Mouse (Mus musculus) adrenal gland, postnatal 25 days (tissue): ENCODE results near the gene Eml2. TPM values are rescaled to one million over a fixed set of nuclear protein-coding genes. Genes with fewer than 3 reads are reported as not detected.

Experiments
- DNase-seq: peaks from one replicate; pipeline ENCODE4 v3.0.0; 2021; ENCODE audit warnings: mixed read lengths
- microRNA-seq, 2 experiments: library from miRNA; unstranded; fragments of <30 nt; microRNA quantifications; one replicate each; pipeline ENCODE4 v1.2.0; 2021
- total RNA-seq: library from RNA; stranded (reverse); gene quantifications from 2 replicates; pipeline ENCODE4 v1.2.3, GENCODE M21; 2021

Gene Eml2
- total RNA-seq, 1 experiment from 2014 or later, result 66.2 TPM

DNA sequence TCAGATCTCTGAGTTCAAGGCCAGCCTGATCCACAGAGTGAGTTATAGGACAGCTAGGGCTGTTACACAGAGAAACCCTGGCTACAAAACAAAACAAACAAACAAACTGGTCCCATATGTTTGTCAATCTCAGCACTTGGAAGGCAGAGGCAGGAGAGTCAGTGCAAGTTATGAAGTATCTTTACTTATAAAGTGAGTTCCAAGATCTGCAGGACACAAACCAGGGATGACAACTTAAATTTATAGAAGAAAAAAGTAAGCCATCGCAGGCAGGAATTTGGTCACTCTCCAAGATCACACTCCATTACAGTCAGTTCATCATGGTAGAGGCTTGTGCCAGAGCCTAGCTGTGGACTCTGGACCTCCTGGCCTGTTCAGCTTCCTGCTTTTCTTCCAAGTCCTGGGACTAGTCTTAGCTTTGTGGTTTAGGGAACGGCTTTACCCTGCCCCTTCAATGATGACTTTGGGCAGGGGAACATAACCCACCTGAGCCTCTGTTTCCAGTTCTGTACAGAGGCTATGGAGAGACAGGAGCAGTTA lies 53.9 kb downstream of the Eml2 start:
- no peak for DNase-seq

DNA sequence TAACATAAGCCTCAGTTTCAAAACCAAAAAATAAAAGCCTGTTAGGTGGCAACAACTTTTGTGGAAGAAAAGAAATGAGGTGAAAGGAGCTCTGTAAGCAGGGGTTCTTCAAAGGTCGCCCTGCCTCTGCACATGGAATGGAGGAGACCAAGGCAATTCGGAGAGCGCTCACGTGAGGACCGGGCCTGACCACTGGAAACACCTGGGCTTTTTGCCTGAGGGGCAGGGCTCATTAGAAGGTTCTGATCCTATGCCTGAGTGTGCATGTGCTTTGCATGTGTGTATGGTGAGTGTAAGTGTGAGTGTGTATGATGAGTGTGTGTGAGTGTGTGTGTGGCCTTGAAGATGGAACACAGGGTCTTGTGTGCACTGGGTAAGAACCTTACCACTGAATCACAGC lies 54.7 kb downstream of the Eml2 start:
- DNase-seq, result no peak

DNA sequence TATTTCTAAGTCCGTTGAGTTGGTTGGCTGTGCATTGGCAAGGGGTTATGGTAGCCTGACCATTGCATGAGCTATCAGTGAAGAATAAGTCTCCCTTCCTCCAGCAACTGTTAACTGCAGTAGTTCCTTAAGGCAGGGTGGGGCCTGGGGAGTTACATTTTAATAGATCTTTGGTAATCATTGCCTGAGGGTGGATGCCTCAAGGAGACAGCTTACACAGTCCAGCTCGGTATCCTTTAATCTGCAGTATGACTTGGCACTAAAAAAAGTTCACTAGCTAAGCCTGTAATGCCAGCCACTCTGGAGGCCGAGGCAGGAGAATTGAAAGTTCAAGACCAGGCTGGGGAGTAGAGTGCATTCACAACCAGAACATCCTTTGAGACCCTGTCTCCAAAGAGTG lies 55.6 kb downstream of the Eml2 start:
- no peak for DNase-seq

DNA sequence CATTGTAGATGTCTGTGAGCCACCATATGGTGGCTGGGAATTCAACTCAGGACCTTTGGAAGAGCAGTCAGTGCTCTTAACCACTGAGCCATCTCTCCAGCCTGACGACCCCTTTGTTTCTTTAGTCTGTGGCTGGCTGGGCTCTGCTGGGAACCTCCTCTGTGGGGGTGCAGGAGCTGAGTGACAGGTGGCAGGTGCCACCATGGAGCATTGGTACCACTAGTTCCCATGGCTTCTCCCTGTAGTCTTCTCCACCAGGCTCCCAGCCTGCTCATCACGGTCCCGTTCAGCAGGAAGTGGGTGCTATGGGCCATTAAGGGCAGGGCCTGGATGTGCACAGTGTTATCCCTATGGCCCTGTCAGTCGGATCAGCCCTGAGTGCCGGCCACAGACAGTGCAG lies 58.4 kb downstream of the Eml2 start:
- DNase-seq, result no peak

DNA sequence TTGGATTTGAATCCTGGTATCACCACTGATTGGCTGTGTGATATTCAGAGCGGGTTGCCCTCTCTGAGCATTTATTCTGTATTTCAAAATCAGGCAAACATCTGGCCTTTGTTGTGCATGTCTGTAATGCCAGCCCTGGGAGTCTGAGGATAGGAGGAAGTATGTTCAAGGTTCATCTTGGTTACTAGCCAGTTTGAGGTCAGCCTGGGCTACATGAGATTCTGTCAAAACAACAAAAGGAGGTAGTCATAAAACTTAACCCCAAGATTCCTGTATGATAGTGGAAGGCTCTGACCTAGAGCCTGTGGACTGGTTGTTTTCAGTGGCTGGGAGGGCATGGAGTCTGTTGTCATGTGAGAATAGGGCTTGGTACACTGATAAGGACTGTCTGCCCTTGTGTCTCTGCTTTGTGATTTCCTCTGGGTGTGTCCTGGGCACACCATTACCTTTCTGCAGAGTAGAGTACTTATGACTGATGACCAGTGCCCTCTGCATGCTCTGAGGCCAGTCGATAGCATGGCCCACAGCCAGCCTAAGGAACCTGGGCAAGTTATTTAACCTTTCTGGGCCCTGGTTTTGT lies 59.0 kb downstream of the Eml2 start:
- DNase-seq, result no peak

DNA sequence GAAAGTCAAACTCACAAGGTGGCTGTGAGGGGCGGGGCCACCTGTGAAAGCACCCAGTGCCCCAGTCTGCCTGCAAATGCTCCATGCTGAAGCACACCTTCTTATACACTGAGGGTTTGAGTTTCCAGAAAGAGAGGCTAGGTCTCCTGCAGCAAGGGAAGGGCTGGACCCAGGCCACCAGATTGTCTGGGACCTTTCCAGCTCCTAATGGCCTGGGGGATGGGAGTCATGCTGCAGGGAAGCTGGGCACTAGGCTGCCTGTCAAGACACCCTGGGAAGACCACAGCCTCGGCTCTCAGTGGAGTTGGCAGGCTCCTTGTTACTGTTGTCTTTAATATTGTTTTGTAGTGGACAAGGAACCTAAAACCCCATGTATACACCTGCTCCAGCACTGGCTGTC lies 60.2 kb downstream of the Eml2 start:
- DNase-seq, result no peak

- DNase-seq, result no peak
Measured at GRCm38 (mm10) chr7:19238344-19238743, 62.1 kb downstream of the Eml2 start.

- peak; percentile 88 for DNase-seq
Measured at GRCm38 (mm10) chr7:19239423-19239822, 63.2 kb downstream of the Eml2 start.

- no peak for DNase-seq
Measured at GRCm38 (mm10) chr7:19239986-19240385, 63.8 kb downstream of the Eml2 start.

GRCm38 (mm10) chr7:19240905-19241463 lies 64.8 kb downstream of the Eml2 start:
- DNase-seq, result no peak

DNA sequence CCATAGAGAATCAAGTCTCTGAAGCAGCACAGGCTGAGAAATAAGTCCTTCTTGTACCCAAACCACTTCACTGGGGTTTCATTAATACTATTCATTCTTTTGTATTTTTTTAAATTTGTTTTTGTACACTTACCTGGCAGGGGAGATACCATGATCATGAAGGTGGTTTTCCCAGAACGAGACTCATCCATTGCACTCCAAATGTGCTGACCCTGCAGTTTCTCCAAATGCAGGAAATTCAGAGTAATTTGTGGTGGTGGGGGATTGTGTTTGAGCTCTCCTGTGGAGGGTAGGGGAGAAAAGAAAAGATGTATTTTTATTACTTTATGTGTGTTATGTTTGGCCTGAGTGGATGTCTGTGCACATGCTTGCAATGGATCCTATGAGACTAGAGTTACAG lies 65.8 kb downstream of the Eml2 start:
- DNase-seq, result no peak

DNA sequence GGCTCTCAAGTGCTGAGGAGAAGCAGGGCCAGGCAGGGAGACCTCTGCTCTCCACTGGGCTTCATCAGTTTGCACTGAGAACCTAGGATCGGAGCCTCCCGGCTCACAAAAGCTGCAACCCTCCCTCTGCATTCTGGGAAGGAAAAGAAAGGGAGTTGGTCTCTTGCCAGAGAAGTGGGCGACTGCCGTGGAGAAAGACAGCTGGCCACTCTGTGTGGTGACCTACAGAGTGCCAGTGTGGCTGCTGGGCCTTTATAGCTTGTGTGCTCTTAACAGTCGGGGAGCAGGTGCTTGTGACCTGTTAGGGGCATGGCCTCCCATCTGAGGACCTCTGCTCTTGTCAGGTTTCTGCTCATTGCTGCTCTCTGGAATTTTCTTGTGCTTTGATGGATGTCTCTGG lies 67.6 kb downstream of the Eml2 start:
- no peak for DNase-seq

DNA sequence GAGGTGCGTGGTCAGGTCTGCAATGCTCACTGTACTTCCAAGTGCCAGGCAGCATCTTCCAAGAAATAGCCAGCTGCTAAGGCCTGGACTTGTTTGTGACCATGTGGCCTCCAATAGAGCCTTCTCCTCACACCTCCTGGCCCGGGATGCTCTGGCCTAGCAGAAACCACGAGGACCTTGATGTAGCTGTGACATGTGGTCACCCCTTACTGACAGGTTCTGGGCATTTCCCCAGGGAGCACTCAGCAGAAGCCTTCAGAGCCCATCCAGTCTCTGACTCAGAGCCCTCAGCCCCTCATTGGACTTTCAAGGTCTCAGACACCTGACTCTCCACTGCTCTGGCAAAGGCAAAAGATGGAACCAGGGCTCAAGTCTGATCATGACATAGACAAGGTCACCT lies 68.9 kb downstream of the Eml2 start:
- no peak for DNase-seq

- no peak for DNase-seq
Measured at GRCm38 (mm10) chr7:19246855-19247254, 70.6 kb downstream of the Eml2 start.

GRCm38 (mm10) chr7:19247511-19247910 lies 71.3 kb downstream of the Eml2 start:
- DNase-seq, result no peak

GRCm38 (mm10) chr7:19252078-19252477 lies 75.9 kb downstream of the Eml2 start:
- no peak for DNase-seq

- DNase-seq, result no peak
Measured at GRCm38 (mm10) chr7:19253437-19253836, 77.2 kb downstream of the Eml2 start.

DNA sequence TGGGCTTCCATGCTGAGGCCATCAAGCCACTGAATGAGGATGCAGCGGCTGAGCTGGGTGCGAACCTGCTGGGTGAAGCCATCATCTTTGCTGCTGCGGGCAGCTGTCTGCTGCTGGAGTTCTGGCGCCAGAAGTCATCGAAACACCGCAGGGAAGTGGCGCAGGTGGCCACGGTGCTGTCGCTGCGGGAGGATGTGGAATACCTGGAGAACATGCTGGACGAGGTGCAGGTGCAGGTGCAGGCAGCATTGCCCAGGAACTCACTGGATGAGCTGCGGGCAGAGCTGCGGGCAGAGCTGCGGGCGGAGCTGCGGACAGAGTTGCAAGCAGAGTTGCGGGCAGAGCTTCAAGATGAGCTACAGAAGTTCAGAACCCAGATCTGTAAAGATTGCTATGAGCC lies 79.2 kb downstream of the Eml2 start:
- DNase-seq, result no peak

Small RNAs within 50 kb of the gene (microRNA-seq; reads per million reads assigned to microRNA genes)
- 526 to 671 reads per million in 2 experiments for gene Mir330

Other genes with a start within 250 kb of the Eml2 start
- not detected in 2 replicates for gene Nanos2, start 189.0 kb upstream of the Eml2 start, total RNA-seq
- 10.9 and 13.0 TPM in 2 replicates for gene Mypop, start 185.2 kb upstream of the Eml2 start, total RNA-seq
- gene Irf2bp1, start 172.4 kb upstream of the Eml2 start, total RNA-seq, result 45.8 and 48.3 TPM in 2 replicates
- gene Foxa3, start 152.9 kb upstream of the Eml2 start, total RNA-seq, result 0.76 TPM in 1 of 2 replicates, not detected in the other
- gene Sympk, start 152.0 kb upstream of the Eml2 start, total RNA-seq, result 120 and 126 TPM in 2 replicates
- not detected in 2 replicates for gene Rsph6a, start 121.7 kb upstream of the Eml2 start, total RNA-seq
- gene Dmwd, start 100.2 kb upstream of the Eml2 start, total RNA-seq, result 53.1 and 64.1 TPM in 2 replicates
- 106 and 114 TPM in 2 replicates for gene Dmpk, start 92.6 kb upstream of the Eml2 start, total RNA-seq
- gene Six5, start 81.8 kb upstream of the Eml2 start, total RNA-seq, result 21.8 and 26.1 TPM in 2 replicates
- gene Gm4969, start 58.1 kb upstream of the Eml2 start, total RNA-seq, result 0.09 TPM in 1 of 2 replicates, not detected in the other
- 11.7 and 15.1 TPM in 2 replicates for gene Fbxo46, start 56.6 kb upstream of the Eml2 start, total RNA-seq
- 15.4 and 20.3 TPM in 2 replicates for gene Qpctl, start 27.1 kb upstream of the Eml2 start, total RNA-seq
- 90.5 and 99.0 TPM in 2 replicates for gene Snrpd2, start 26.7 kb upstream of the Eml2 start, total RNA-seq
- 0.27 and 0.43 TPM in 2 replicates for gene Gipr, start 10.3 kb upstream of the Eml2 start, total RNA-seq
- gene Gpr4, start 36.1 kb downstream of the Eml2 start, total RNA-seq, result 6.2 and 7.5 TPM in 2 replicates
- 26.9 and 30.6 TPM in 2 replicates for gene Opa3, start 51.9 kb downstream of the Eml2 start, total RNA-seq
- 47.4 and 61.4 TPM in 2 replicates for gene Vasp, start 95.4 kb downstream of the Eml2 start, total RNA-seq
- gene Ppm1n, start 103.6 kb downstream of the Eml2 start, total RNA-seq, result not detected in 2 replicates
- gene Rtn2, start 106.2 kb downstream of the Eml2 start, total RNA-seq, result 2.5 and 5.3 TPM in 2 replicates
- gene Fosb, start 133.6 kb downstream of the Eml2 start, total RNA-seq, result 1.0 and 1.3 TPM in 2 replicates
- 44.5 and 45.8 TPM in 2 replicates for gene Ercc1, start 168.4 kb downstream of the Eml2 start, total RNA-seq
- 13.4 and 13.5 TPM in 2 replicates for gene Cd3eap, start 183.1 kb downstream of the Eml2 start, total RNA-seq
- 6.7 and 9.3 TPM in 2 replicates for gene Ppp1r13l, start 183.3 kb downstream of the Eml2 start, total RNA-seq
- 34.8 and 42.9 TPM in 2 replicates for gene Ercc2, start 205.6 kb downstream of the Eml2 start, total RNA-seq
- gene Klc3, start 227.7 kb downstream of the Eml2 start, total RNA-seq, result 1.9 and 2.9 TPM in 2 replicates
- gene Ckm, start 228.4 kb downstream of the Eml2 start, total RNA-seq, result 1.1 TPM in 1 of 2 replicates, not detected in the other